Mouse (Mus musculus) testis, adult 2 months (tissue): ENCODE results near the gene Lmx1b. TPM values are rescaled to one million over a fixed set of nuclear protein-coding genes. Genes with fewer than 3 reads are reported as not detected.

Source experiments
- H3K27ac ChIP-seq: fragments of 200-500 bp; 2 replicates; pipeline ENCODE4 v1.5.1; 2012; ENCODE audit warnings: low read depth, low read length; ENCODE audit not compliant: control insufficient read depth, insufficient read depth
- H3K27me3 ChIP-seq: fragments of 200-500 bp; 2 replicates; pipeline ENCODE4 v1.6.1; 2012; ENCODE audit warnings: mild to moderate bottlenecking, low read length, moderate library complexity; ENCODE audit not compliant: control insufficient read depth, insufficient read depth
- H3K36me3 ChIP-seq: fragments of 200-500 bp; 2 replicates; pipeline ENCODE4 v1.6.1; 2012; ENCODE audit warnings: mild to moderate bottlenecking, low read length; ENCODE audit not compliant: control insufficient read depth, insufficient read depth
- H3K4me1 ChIP-seq: fragments of 200-500 bp; 2 replicates; pipeline ENCODE4 v1.6.1; 2012; ENCODE audit warnings: low read length; ENCODE audit not compliant: control insufficient read depth, insufficient read depth
- H3K4me3 ChIP-seq: fragments of 200-500 bp; 2 replicates; pipeline ENCODE4 v1.5.1; 2012; ENCODE audit warnings: low read depth, mild to moderate bottlenecking, low read length, moderate library complexity, mixed read lengths; ENCODE audit not compliant: control insufficient read depth
- CTCF ChIP-seq: fragments of 200-500 bp; IDR thresholded peaks from 2 replicates; pipeline ENCODE4 v1.5.1; 2012; ENCODE audit warnings: low read depth, mild to moderate bottlenecking, inconsistent platforms, low read length, moderate library complexity; ENCODE audit not compliant: control insufficient read depth, insufficient read depth, insufficient replicate concordance
- POLR2A ChIP-seq: fragments of 200-500 bp; IDR thresholded peaks from 2 replicates; pipeline ENCODE4 v1.6.1; 2012; ENCODE audit warnings: low read depth, mild to moderate bottlenecking, inconsistent platforms, low read length, moderate library complexity; ENCODE audit not compliant: control insufficient read depth
- polyA plus RNA-seq: library from polyadenylated mRNA; depleted of rRNA; stranded (reverse); fragments of >200 nt; gene quantifications from 2 replicates; pipeline ENCODE4 v1.2.3, GENCODE M21; 2012; rRNA removed

Gene Lmx1b
- 0.09 and 0.14 TPM in 2 replicates for polyA plus RNA-seq

GRCm38 (mm10) chr2:33640171-33640721 is at the start of gene Lmx1b:
Gene Lmx1b, minus strand, starts transcription at chr2:33640511.
- Histone ChIP-seq H3K4me1 (peaks cover 24% of the 10 kb centered on the region), H3K4me3 (peak within 1 kb of the TSS; percentile 26; the same call in 1 of the 2 replicates), H3K27ac (no peak within 1 kb of the TSS), H3K27me3 (peaks cover 2% of the 10 kb centered on the region), H3K36me3 (no peaks in the 10 kb centered on the region)
- TF ChIP-seq CTCF (no peak), POLR2A (no peak)

GRCm38 (mm10) chr2:33689880-33690462 is 49.7 kb upstream of the Lmx1b start:
- no peak overlapping the region for H3K27ac ChIP-seq
- H3K27me3 ChIP-seq = no peaks in the 10 kb centered on the region

GRCm38 (mm10) chr2:33689155-33689879 is 49.0 kb upstream of the Lmx1b start:
- Histone ChIP-seq H3K27ac (no peak overlapping the region), H3K4me3 (no peak overlapping the region), H3K4me1 (peaks cover 10% of the 10 kb centered on the region), H3K36me3 (no peaks in the 10 kb centered on the region), H3K27me3 (no peaks in the 10 kb centered on the region)
- TF ChIP-seq POLR2A (no peak), CTCF (no peak)

More at GRCm38 (mm10) chr2:33689880-33690462, 49.7 kb upstream of the Lmx1b start:
- H3K4me3 ChIP-seq = no peak overlapping the region
- peak; percentile 87 for TF ChIP-seq CTCF
- TF ChIP-seq POLR2A = no peak
- peaks cover 10% of the 10 kb centered on the region for H3K4me1 ChIP-seq
- no peaks in the 10 kb centered on the region for H3K36me3 ChIP-seq

- Histone ChIP-seq H3K27me3 (no peaks in the 10 kb centered on the region), H3K27ac (no peak overlapping the region), H3K36me3 (no peaks in the 10 kb centered on the region), H3K4me3 (no peak overlapping the region), H3K4me1 (no peaks in the 10 kb centered on the region)
- TF ChIP-seq CTCF (no peak), POLR2A (no peak)
Measured at GRCm38 (mm10) chr2:33683594-33683993, 43.3 kb upstream of the Lmx1b start.

- Histone ChIP-seq H3K27ac (no peak overlapping the region), H3K4me1 (no peaks in the 10 kb centered on the region), H3K36me3 (no peaks in the 10 kb centered on the region), H3K4me3 (no peak overlapping the region), H3K27me3 (no peaks in the 10 kb centered on the region)
- TF ChIP-seq CTCF = no peak
- no peak for TF ChIP-seq POLR2A
Measured at GRCm38 (mm10) chr2:33683095-33683494, 42.8 kb upstream of the Lmx1b start.

GRCm38 (mm10) chr2:33682219-33682618 is 41.9 kb upstream of the Lmx1b start:
- TF ChIP-seq CTCF = peak; percentile 90; the same call in 1 of the 2 replicates
- no peak for TF ChIP-seq POLR2A
- no peak overlapping the region for H3K27ac ChIP-seq
- no peaks in the 10 kb centered on the region for H3K27me3 ChIP-seq
- H3K4me1 ChIP-seq = no peaks in the 10 kb centered on the region
- no peaks in the 10 kb centered on the region for H3K36me3 ChIP-seq
- H3K4me3 ChIP-seq = no peak overlapping the region

- Histone ChIP-seq H3K27me3 (no peaks in the 10 kb centered on the region), H3K27ac (no peak overlapping the region), H3K4me3 (no peak overlapping the region), H3K4me1 (no peaks in the 10 kb centered on the region), H3K36me3 (no peaks in the 10 kb centered on the region)
- TF ChIP-seq POLR2A (no peak), CTCF (no peak)
Measured at GRCm38 (mm10) chr2:33678950-33679654, 38.8 kb upstream of the Lmx1b start.
